ENCODE assay signal across 8 mouse cellular contexts in the genomic region with DNA sequence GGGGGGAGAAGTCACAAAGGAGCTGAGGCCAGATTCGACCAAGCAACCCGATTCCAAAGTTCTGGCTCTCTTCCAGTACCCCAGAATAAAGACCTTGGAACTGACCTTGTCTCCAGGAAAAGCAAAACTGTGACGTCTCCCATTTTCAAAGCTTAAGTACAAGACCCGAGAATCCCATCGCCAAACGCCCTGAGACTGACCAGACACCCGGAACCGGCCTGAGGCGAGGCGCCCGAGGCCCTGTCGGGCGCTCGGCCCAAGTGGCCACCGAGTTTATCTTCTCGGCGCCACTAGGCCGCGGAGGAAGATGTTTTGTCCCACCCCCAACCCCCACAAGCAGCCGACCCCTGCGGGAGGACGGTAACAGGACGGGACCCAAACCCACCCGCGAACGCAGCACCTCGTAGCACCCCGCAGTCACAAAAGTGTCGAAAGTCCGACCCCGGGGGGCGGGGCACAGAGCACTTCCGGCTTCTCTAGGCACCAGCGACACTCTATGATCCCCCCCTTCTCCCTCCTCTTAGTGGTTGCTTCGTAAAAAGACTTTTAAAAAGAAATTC. TPM values are rescaled to one million over a fixed set of nuclear protein-coding genes. Genes with fewer than 3 reads are reported as not detected.
DNase-seq lines count a peak whose midpoint lies in the region; ATAC-seq and TF ChIP-seq lines count a peak whose summit lies in the region.

A gene (minus strand): TSS at position 469 of the 560 bp plus-strand sequence.

- peak within 1 kb of the TSS; percentile 91 for H3K4me2 ChIP-seq in hindbrain, embryonic 14.5 days (replicated peaks)

- CTCF ChIA-PET in Patski (lab: Charles Lee) = interaction anchor here (2.2 kb wide), 1 partner anchor 14 kb away, joined by 10 read pairs; no protein-coding TSS in a partner anchor

- TF ChIP-seq CTCF in Patski (IDR thresholded peaks at IDR 0.05) = no peak

- DNase-seq in Patski (ENCODE audit: low read depth, low spot score) = no peak
- DNase-seq in cerebellum, postnatal 14 days = peak; percentile 91 to 92
- peak; percentile 65 to 72 for DNase-seq in frontal cortex, postnatal 25 days (ENCODE audit: low spot score in 2 of 2)
- DNase-seq in hindbrain, embryonic 14.5 days (ENCODE audit: low spot score) = peak; percentile 85
- DNase-seq in layer of hippocampus, postnatal 36 days = peak; percentile 75 to 83
- DNase-seq in lung, postnatal 4 days = peak; percentile 87 to 89
- DNase-seq in retina, postnatal 7 days (ENCODE audit: low read depth, low spot score) = peak; percentile 76
- DNase-seq in urinary bladder, adult 2 months (ENCODE audit: low spot score) = peak; percentile 75

- H3K9ac ChIP-seq in hindbrain, embryonic 14.5 days = peak within 1 kb of the TSS; percentile 83

- POLR2A ChIA-PET in Patski (lab: Charles Lee) = interaction anchor here (1.0 to 2.3 kb wide), 2 partner anchors 51 to 108 kb away, joined by 3 to 9 read pairs; a partner anchor contains a TSS

- peak; percentile 74 for ATAC-seq in Patski
- peak; percentile 96 for ATAC-seq in hindbrain, embryonic 14.5 days (ENCODE audit: low FRiP score)

- H3K27ac ChIP-seq in hindbrain, embryonic 14.5 days = peak within 1 kb of the TSS; percentile 48; the same call in 1 of the 2 replicates

- under 1% methylated on average over 35 of the region's 35 CpGs for WGBS in hindbrain, embryonic 14.5 days

- in situ Hi-C loops in Patski (cut with MboI; ENCODE audit: low pct_unique_long_range_greater_than_20kb) = loop anchor here (5.0 to 25.0 kb wide), 3 partner anchors 52 to 635 kb away; a partner anchor contains a TSS

- H3K9me3 ChIP-seq in hindbrain, embryonic 14.5 days (ENCODE audit: control insufficient read depth, low read length) = no peaks in the 10 kb centered on the region

- H3K36me3 ChIP-seq in hindbrain, embryonic 14.5 days (replicated peaks; ENCODE audit: control insufficient read depth, insufficient read depth) = peaks cover 10% of the 10 kb centered on the region

- H3K4me3 ChIP-seq in hindbrain, embryonic 14.5 days (replicated peaks; ENCODE audit: low read length) = peak within 1 kb of the TSS; percentile 84

- no peaks in the 10 kb centered on the region for H3K27me3 ChIP-seq in Patski
- H3K27me3 ChIP-seq in hindbrain, embryonic 14.5 days (ENCODE audit: control insufficient read depth, insufficient read depth, low read length) = no peaks in the 10 kb centered on the region

- peaks cover 18% of the 10 kb centered on the region for H3K4me1 ChIP-seq in hindbrain, embryonic 14.5 days (replicated peaks; ENCODE audit: control insufficient read depth, insufficient read depth, low read length)

RNA-seq across cellular contexts. Expression of the gene that starts here (rescaled TPM):
- 54.0 TPM for polyA plus RNA-seq in Patski (2021)
- 55.8 and 59.7 TPM in 2 replicates for polyA plus RNA-seq in hindbrain, embryonic 14.5 days (2014; fragmentation: Nextera tagmentation; extraction: Ambion mirVana)
- 10 to 100 TPM; 39.7 to 46.2 TPM for total RNA-seq in layer of hippocampus, postnatal 36 days (2021)
- polyA plus RNA-seq in urinary bladder, adult 2 months (2012; rRNA removed) = 56.6 and 76.3 TPM in 2 replicates
